Mouse (Mus musculus) ES-E14 (cell line): ENCODE results near the gene Lsm2.
"Not testable (repeated sequence)": the region's sequence is repeated elsewhere in the genome, so short reads cannot be mapped to it uniquely, and the experiment has no call there.

Experiments used
- CHD2 ChIP-seq: IDR thresholded peaks from 2 replicates; pipeline ENCODE4 v1.6.1; 2014; ENCODE audit warnings: mild to moderate bottlenecking, low read depth, low read length, inconsistent platforms
- HCFC1 ChIP-seq: IDR thresholded peaks from 2 replicates; pipeline ENCODE4 v1.6.1; 2012; ENCODE audit warnings: low read length, inconsistent platforms, borderline replicate concordance; ENCODE audit not compliant: insufficient read depth
- MAFK ChIP-seq: IDR thresholded peaks from 2 replicates; pipeline ENCODE4 v1.6.1; 2014; ENCODE audit warnings: mild to moderate bottlenecking, low read depth, low read length, inconsistent platforms; ENCODE audit not compliant: insufficient read depth
- ZC3H11A ChIP-seq: IDR thresholded peaks from 2 replicates; pipeline ENCODE4 v1.6.1; 2012; ENCODE audit warnings: low read depth, mild to moderate bottlenecking, inconsistent platforms, low read length, borderline replicate concordance
- ZNF384 ChIP-seq: IDR thresholded peaks from 2 replicates; pipeline ENCODE4 v1.6.1; 2012; ENCODE audit warnings: low read depth, low read length, inconsistent platforms

- not testable (repeated sequence) for TF ChIP-seq CHD2, ZC3H11A, HCFC1, ZNF384, MAFK
Measured at GRCm38 (mm10) chr17:34957966-34958365, 23.7 kb upstream of the Lsm2 start.
